Mouse (Mus musculus) neural tube, embryonic 13.5 days (tissue): ENCODE measurements at regions not wholly inside any gene's neighbourhood (a gene's known extent, or its start where the extent isn't known, plus 50 kb on each side); places are given as distances from the start of the nearest gene placed in this dataset.

Source experiments
- ATAC-seq: fragments of 200-750 bp; cut with Nextera tagmentation; 2 replicates; pipeline ENCODE4 v1.8.0; 2017; ENCODE audit warnings: low read depth, mild to moderate bottlenecking, moderate TSS enrichment, moderate library complexity
- H3K27ac ChIP-seq: fragments of 300-500 bp; sonication (generic); replicated peaks from 2 replicates; pipeline ENCODE4 v1.5.1; 2015; ENCODE audit warnings: moderate library complexity, mild to moderate bottlenecking, inconsistent platforms
- H3K27me3 ChIP-seq: fragments of 300-500 bp; sonication (generic); 2 replicates; pipeline ENCODE4 v1.6.1; 2015; ENCODE audit warnings: mild to moderate bottlenecking, inconsistent platforms
- H3K36me3 ChIP-seq: fragments of 300-500 bp; sonication (generic); 2 replicates; pipeline ENCODE4 v1.6.1; 2015; ENCODE audit warnings: mild to moderate bottlenecking, inconsistent platforms
- H3K4me1 ChIP-seq: fragments of 300-500 bp; sonication (generic); replicated peaks from 2 replicates; pipeline ENCODE4 v1.6.1; 2015; ENCODE audit warnings: inconsistent platforms
- H3K4me2 ChIP-seq: fragments of 300-500 bp; sonication (generic); 2 replicates; pipeline ENCODE4 v1.6.1; 2015; ENCODE audit warnings: inconsistent platforms, mild to moderate bottlenecking, moderate library complexity
- H3K4me3 ChIP-seq: fragments of 300-500 bp; sonication (generic); 2 replicates; pipeline ENCODE4 v1.5.1; 2015; ENCODE audit warnings: mild to moderate bottlenecking, inconsistent platforms
- H3K9ac ChIP-seq: fragments of 300-500 bp; sonication (generic); 2 replicates; pipeline ENCODE4 v1.6.1; 2015; ENCODE audit warnings: moderate library complexity, mild to moderate bottlenecking, inconsistent platforms
- H3K9me3 ChIP-seq: fragments of 300-500 bp; sonication (generic); 2 replicates; pipeline ENCODE4 v1.6.1; 2016; ENCODE audit warnings: inconsistent platforms
- WGBS: fragments of 180-500 bp; shearing (Covaris S2); methylation state at CpG from one replicate; pipeline ENCODE4 v1.1.7; 2015; 5-methylcytosine and 5-hydroxymethylcytosine counted together

GRCm38 (mm10) chr1:71938323-71939007 is 273.6 kb downstream of the Mreg start:
- no peaks in the 10 kb centered on the region for H3K27me3 ChIP-seq
- H3K4me2 ChIP-seq, result no peak overlapping the region
- ATAC-seq, result no peak
- H3K27ac ChIP-seq, result no peak overlapping the region
- WGBS, result 60% methylated on average over 12 of the region's 12 CpGs
- H3K4me1 ChIP-seq, result peaks cover 14% of the 10 kb centered on the region; the same call in 1 of the 2 replicates
- no peak overlapping the region for H3K9ac ChIP-seq
- H3K4me3 ChIP-seq, result no peak overlapping the region
- no peaks in the 10 kb centered on the region for H3K9me3 ChIP-seq
- no peaks in the 10 kb centered on the region for H3K36me3 ChIP-seq

GRCm38 (mm10) chr1:71937922-71938321 is 274.2 kb downstream of the Mreg start:
- H3K4me1 ChIP-seq, result peaks cover 14% of the 10 kb centered on the region; the same call in 1 of the 2 replicates
- no peak overlapping the region for H3K9ac ChIP-seq
- 64% methylated on average over 8 of the region's 8 CpGs for WGBS
- no peaks in the 10 kb centered on the region for H3K27me3 ChIP-seq
- no peaks in the 10 kb centered on the region for H3K36me3 ChIP-seq
- no peak overlapping the region for H3K4me3 ChIP-seq
- H3K9me3 ChIP-seq, result no peaks in the 10 kb centered on the region
- no peak overlapping the region for H3K4me2 ChIP-seq
- no peak for ATAC-seq
- no peak overlapping the region for H3K27ac ChIP-seq

- H3K9me3 ChIP-seq, result no peaks in the 10 kb centered on the region
- no peak overlapping the region for H3K9ac ChIP-seq
- H3K4me1 ChIP-seq, result peaks cover 14% of the 10 kb centered on the region; the same call in 1 of the 2 replicates
- ATAC-seq, result no peak
- H3K4me2 ChIP-seq, result no peak overlapping the region
- no peak overlapping the region for H3K4me3 ChIP-seq
- H3K27me3 ChIP-seq, result no peaks in the 10 kb centered on the region
- H3K36me3 ChIP-seq, result no peaks in the 10 kb centered on the region
- H3K27ac ChIP-seq, result no peak overlapping the region
- 84% methylated on average over 3 of the region's 3 CpGs for WGBS
Observed at GRCm38 (mm10) chr1:71937168-71937567, 274.9 kb downstream of the Mreg start.

- ATAC-seq, result no peak
Observed at GRCm38 (mm10) chr1:71936501-71937129, 275.5 kb downstream of the Mreg start.

GRCm38 (mm10) chr1:71925501-71925900 is 272.5 kb upstream of the Fn1 start:
- H3K36me3 ChIP-seq, result no peaks in the 10 kb centered on the region
- no peak overlapping the region for H3K9ac ChIP-seq
- WGBS, result 97% methylated on average over 2 of the region's 2 CpGs
- H3K27me3 ChIP-seq, result no peaks in the 10 kb centered on the region
- H3K4me1 ChIP-seq, result no peaks in the 10 kb centered on the region
- H3K9me3 ChIP-seq, result no peaks in the 10 kb centered on the region
- H3K4me3 ChIP-seq, result no peak overlapping the region
- no peak for ATAC-seq
- H3K27ac ChIP-seq, result no peak overlapping the region
- no peak overlapping the region for H3K4me2 ChIP-seq

More at GRCm38 (mm10) chr1:71936501-71937129, 275.5 kb downstream of the Mreg start:
- no peaks in the 10 kb centered on the region for H3K27me3 ChIP-seq
- H3K9ac ChIP-seq, result no peak overlapping the region
- H3K4me1 ChIP-seq, result peaks cover 11% of the 10 kb centered on the region; the same call in 1 of the 2 replicates
- H3K27ac ChIP-seq, result no peak overlapping the region
- 67% methylated on average over 5 of the region's 5 CpGs for WGBS
- no peaks in the 10 kb centered on the region for H3K9me3 ChIP-seq
- no peaks in the 10 kb centered on the region for H3K36me3 ChIP-seq
- no peak overlapping the region for H3K4me3 ChIP-seq
- no peak overlapping the region for H3K4me2 ChIP-seq

GRCm38 (mm10) chr1:71924884-71925283 is 271.9 kb upstream of the Fn1 start:
- Histone ChIP-seq H3K9ac (no peak overlapping the region), H3K27me3 (no peaks in the 10 kb centered on the region), H3K4me3 (no peak overlapping the region), H3K9me3 (no peaks in the 10 kb centered on the region), H3K4me2 (no peak overlapping the region), H3K36me3 (no peaks in the 10 kb centered on the region), H3K27ac (no peak overlapping the region), H3K4me1 (no peaks in the 10 kb centered on the region)
- WGBS, result 85% methylated on average over 1 of the region's 1 CpGs
- ATAC-seq, result no peak

- Histone ChIP-seq H3K9me3 (no peaks in the 10 kb centered on the region), H3K36me3 (no peaks in the 10 kb centered on the region), H3K4me1 (no peaks in the 10 kb centered on the region), H3K4me2 (no peak overlapping the region), H3K4me3 (no peak overlapping the region), H3K27ac (no peak overlapping the region), H3K9ac (no peak overlapping the region), H3K27me3 (no peaks in the 10 kb centered on the region)
- ATAC-seq, result no peak
- WGBS, result 43% methylated on average over 3 of the region's 3 CpGs
Observed at GRCm38 (mm10) chr1:71923731-71924130, 270.7 kb upstream of the Fn1 start.

- H3K36me3 ChIP-seq, result no peaks in the 10 kb centered on the region
- ATAC-seq, result no peak
- 83% methylated on average over 2 of the region's 2 CpGs for WGBS
- no peak overlapping the region for H3K4me3 ChIP-seq
- no peaks in the 10 kb centered on the region for H3K4me1 ChIP-seq
- no peaks in the 10 kb centered on the region for H3K9me3 ChIP-seq
- no peak overlapping the region for H3K9ac ChIP-seq
- no peaks in the 10 kb centered on the region for H3K27me3 ChIP-seq
- no peak overlapping the region for H3K27ac ChIP-seq
- H3K4me2 ChIP-seq, result no peak overlapping the region
Observed at GRCm38 (mm10) chr1:71921456-71921855, 268.5 kb upstream of the Fn1 start.

- no peak overlapping the region for H3K4me2 ChIP-seq
- H3K27me3 ChIP-seq, result no peaks in the 10 kb centered on the region
- H3K36me3 ChIP-seq, result no peaks in the 10 kb centered on the region
- WGBS, result 84% methylated on average over 2 of the region's 2 CpGs
- no peaks in the 10 kb centered on the region for H3K4me1 ChIP-seq
- no peak for ATAC-seq
- no peak overlapping the region for H3K9ac ChIP-seq
- no peak overlapping the region for H3K27ac ChIP-seq
- H3K4me3 ChIP-seq, result no peak overlapping the region
- H3K9me3 ChIP-seq, result no peaks in the 10 kb centered on the region
Observed at GRCm38 (mm10) chr1:71919891-71920290, 266.9 kb upstream of the Fn1 start.

GRCm38 (mm10) chr1:71917021-71917420 is 264.0 kb upstream of the Fn1 start:
- WGBS, result 68% methylated on average over 2 of the region's 2 CpGs

GRCm38 (mm10) chr1:71914439-71914838 is 261.4 kb upstream of the Fn1 start:
- Histone ChIP-seq H3K9ac (no peak overlapping the region), H3K27me3 (no peaks in the 10 kb centered on the region), H3K4me2 (no peak overlapping the region), H3K9me3 (no peaks in the 10 kb centered on the region), H3K27ac (no peak overlapping the region), H3K4me1 (peaks cover 6% of the 10 kb centered on the region), H3K36me3 (no peaks in the 10 kb centered on the region), H3K4me3 (no peak overlapping the region)
- WGBS, result 94% methylated on average over 3 of the region's 3 CpGs
- ATAC-seq, result no peak

More at GRCm38 (mm10) chr1:71917021-71917420, 264.0 kb upstream of the Fn1 start:
- Histone ChIP-seq H3K4me3 (no peak overlapping the region), H3K27me3 (no peaks in the 10 kb centered on the region), H3K4me1 (peaks cover 6% of the 10 kb centered on the region), H3K27ac (no peak overlapping the region), H3K9me3 (no peaks in the 10 kb centered on the region), H3K4me2 (no peak overlapping the region), H3K9ac (no peak overlapping the region), H3K36me3 (no peaks in the 10 kb centered on the region)
- no peak for ATAC-seq

- Histone ChIP-seq H3K27me3 (no peaks in the 10 kb centered on the region), H3K27ac (no peak overlapping the region), H3K4me2 (no peak overlapping the region), H3K4me3 (no peak overlapping the region), H3K9me3 (no peaks in the 10 kb centered on the region), H3K9ac (no peak overlapping the region), H3K4me1 (peaks cover 6% of the 10 kb centered on the region), H3K36me3 (no peaks in the 10 kb centered on the region)
- WGBS, result 62% methylated on average over 5 of the region's 5 CpGs
- ATAC-seq, result no peak
Observed at GRCm38 (mm10) chr1:71913221-71913620, 260.2 kb upstream of the Fn1 start.

GRCm38 (mm10) chr1:71912441-71912840 is 259.4 kb upstream of the Fn1 start:
- Histone ChIP-seq H3K9ac (no peak overlapping the region), H3K4me1 (peaks cover 6% of the 10 kb centered on the region), H3K4me3 (no peak overlapping the region), H3K36me3 (no peaks in the 10 kb centered on the region), H3K27me3 (no peaks in the 10 kb centered on the region), H3K4me2 (no peak overlapping the region), H3K27ac (no peak overlapping the region), H3K9me3 (no peaks in the 10 kb centered on the region)
- 42% methylated on average over 3 of the region's 3 CpGs for WGBS
- no peak for ATAC-seq
